Mouse (Mus musculus) urinary bladder, postnatal 36 days (tissue): Measurements from ENCODE around the gene 6820408C15Rik.

Experiments
- DNase-seq, 2 experiments: peaks; one replicate each; pipeline ENCODE4 v3.0.0; 2022; ENCODE audit warnings: low spot score in 2 of 2, mixed read lengths in 1 of 2

Gene 6820408C15Rik

GRCm38 (mm10) chr2:152415287-152415686 is at the start of gene 6820408C15Rik:
TSS of gene 6820408C15Rik (plus strand) at chr2:152415587.
- no peak for DNase-seq

GRCm38 (mm10) chr2:152367917-152368316 is 47.5 kb upstream of the 6820408C15Rik start:
- no peak for DNase-seq

- no peak for DNase-seq
Measured at GRCm38 (mm10) chr2:152368532-152369140, 46.8 kb upstream of the 6820408C15Rik start.

GRCm38 (mm10) chr2:152372104-152372503 is 43.3 kb upstream of the 6820408C15Rik start:
- DNase-seq: no peak

GRCm38 (mm10) chr2:152372661-152373060 is 42.7 kb upstream of the 6820408C15Rik start:
- DNase-seq: no peak

- DNase-seq: no peak
Measured at GRCm38 (mm10) chr2:152373547-152373946, 41.8 kb upstream of the 6820408C15Rik start.

- no peak for DNase-seq
Measured at GRCm38 (mm10) chr2:152375652-152376344, 39.6 kb upstream of the 6820408C15Rik start.

GRCm38 (mm10) chr2:152376345-152376741 is 39.0 kb upstream of the 6820408C15Rik start, which contains the start of gene Nrsn2:
TSS of gene Nrsn2 (minus strand) at chr2:152376638.
- DNase-seq: no peak

GRCm38 (mm10) chr2:152384191-152384590 is 31.2 kb upstream of the 6820408C15Rik start:
- DNase-seq: no peak

- DNase-seq: no peak
Measured at GRCm38 (mm10) chr2:152392786-152393185, 22.6 kb upstream of the 6820408C15Rik start.

- no peak for DNase-seq
Measured at GRCm38 (mm10) chr2:152393225-152394017, 22.0 kb upstream of the 6820408C15Rik start.

GRCm38 (mm10) chr2:152395271-152395920 is 20.0 kb upstream of the 6820408C15Rik start:
- DNase-seq: no peak

- peak; percentile 64 to 77 for DNase-seq
Measured at GRCm38 (mm10) chr2:152396110-152397003, 19.0 kb upstream of the 6820408C15Rik start.

GRCm38 (mm10) chr2:152397004-152397589 is 18.3 kb upstream of the 6820408C15Rik start:
- DNase-seq: peak; percentile 58 to 66

GRCm38 (mm10) chr2:152397680-152398435 is 17.5 kb upstream of the 6820408C15Rik start, which contains the start of gene Sox12:
TSS of gene Sox12 (minus strand) at chr2:152398063.
- DNase-seq: peak; percentile 94 to 96

GRCm38 (mm10) chr2:152398691-152399090 is 16.7 kb upstream of the 6820408C15Rik start:
- peak; percentile 88 to 93 for DNase-seq

- DNase-seq: no peak
Measured at GRCm38 (mm10) chr2:152399122-152399542, 16.3 kb upstream of the 6820408C15Rik start.

GRCm38 (mm10) chr2:152406126-152406525 is 9.3 kb upstream of the 6820408C15Rik start:
- peak; percentile 85 to 94 for DNase-seq

GRCm38 (mm10) chr2:152409781-152410180 is 5.6 kb upstream of the 6820408C15Rik start:
- DNase-seq: no peak
